Mouse (Mus musculus): Measurements from ENCODE around the gene Clip1. TPM values are rescaled to one million over a fixed set of nuclear protein-coding genes. Genes with fewer than 3 reads are reported as not detected.

The Clip1 gene
- total RNA-seq, 2 experiments from 2014 or later, result 208 to 217 TPM

GRCm38 (mm10) chr5:123602174-123602573 lies 82.2 kb downstream of the Clip1 start:
- no peak for DNase-seq

- DNase-seq, result no peak
Observed at GRCm38 (mm10) chr5:123599319-123599718, 85.1 kb downstream of the Clip1 start.

GRCm38 (mm10) chr5:123593622-123594280 lies 90.7 kb downstream of the Clip1 start:
- no peak for DNase-seq

GRCm38 (mm10) chr5:123580043-123580442 lies 104.4 kb downstream of the Clip1 start:
- DNase-seq, result no peak

GRCm38 (mm10) chr5:123576696-123577095 lies 107.7 kb downstream of the Clip1 start:
- no peak for DNase-seq

GRCm38 (mm10) chr5:123573362-123573761 lies 111.1 kb downstream of the Clip1 start:
- DNase-seq, result no peak

- DNase-seq, result peak; percentile 96
Observed at GRCm38 (mm10) chr5:123572357-123573186, 111.8 kb downstream of the Clip1 start, which contains the start of gene Vps33a. Vps33a (minus strand) TSS chr5:123573038.

- no peak for DNase-seq
Observed at GRCm38 (mm10) chr5:123561128-123561527, 123.3 kb downstream of the Clip1 start.

GRCm38 (mm10) chr5:123559588-123559987 lies 124.8 kb downstream of the Clip1 start:
- DNase-seq, result no peak

- DNase-seq, result peak; percentile 45
Observed at GRCm38 (mm10) chr5:123556451-123556850, 128.0 kb downstream of the Clip1 start.

- DNase-seq, result no peak
Observed at GRCm38 (mm10) chr5:123555693-123556092, 128.7 kb downstream of the Clip1 start.

- DNase-seq, result peak; percentile 3
Observed at GRCm38 (mm10) chr5:123533801-123534200, 150.6 kb downstream of the Clip1 start.

GRCm38 (mm10) chr5:123530056-123530455 lies 154.4 kb downstream of the Clip1 start:
- DNase-seq, result peak; percentile 3

- peak; percentile 3 for DNase-seq
Observed at GRCm38 (mm10) chr5:123528641-123529040, 155.8 kb downstream of the Clip1 start.

Other genes starting within 250 kb of the Clip1 start
- not detected for gene Lrrc43, start 195.3 kb downstream of the Clip1 start, total RNA-seq (2021)
- gene Il31, start 195.1 kb downstream of the Clip1 start, total RNA-seq (2021), result not detected
- gene B3gnt4, start 174.2 kb downstream of the Clip1 start, total RNA-seq (2021), result not detected
- gene Diablo, start 160.4 kb downstream of the Clip1 start, total RNA-seq (2021), result 10 to 100 TPM; 40.6 to 43.9 TPM
- gene Gm49027, start 159.1 kb downstream of the Clip1 start, total RNA-seq (2021), result under 1 TPM in 1 of 2 experiments, not detected in 1; 0.83 TPM
- 10 to 100 TPM; 22.2 to 28.3 TPM for gene Vps33a, start 111.6 kb downstream of the Clip1 start, total RNA-seq (2021)
- gene Zcchc8, start 36.5 kb upstream of the Clip1 start, total RNA-seq (2021), result 10 to 100 TPM; 16.2 to 17.4 TPM
- 10 to 100 TPM; 31.5 to 36.2 TPM for gene Rsrc2, start 64.8 kb upstream of the Clip1 start, total RNA-seq (2021)
- under 1 TPM; 0.28 to 0.99 TPM for gene Kntc1, start 65.1 kb upstream of the Clip1 start, total RNA-seq (2021)
- gene Hcar2, start 180.9 kb upstream of the Clip1 start, total RNA-seq (2021), result under 1 TPM in 1 of 2 experiments, not detected in 1; 0.75 TPM
- 1 to 10 TPM in 1 of 2 experiments, under 1 TPM in 1; 0.18 to 1.2 TPM for gene Hcar1, start 195.4 kb upstream of the Clip1 start, total RNA-seq (2021)
- 10 to 100 TPM; 40.5 to 44.6 TPM for gene Denr, start 222.6 kb upstream of the Clip1 start, total RNA-seq (2021)
- not detected for gene Gm43518, start 242.8 kb upstream of the Clip1 start, total RNA-seq (2021)
- gene Ccdc62, start 246.1 kb upstream of the Clip1 start, total RNA-seq (2021), result 1 to 10 TPM; 1.4 to 1.8 TPM

All from gastrocnemius, postnatal 25 days (tissue).